Mouse (Mus musculus) C2C12 (cell line): Measurements from ENCODE around the gene Mroh8. TPM values are rescaled to one million over a fixed set of nuclear protein-coding genes. Genes with fewer than 3 reads are reported as not detected.

Experiments
- H3K27me3 ChIP-seq: one replicate; pipeline ENCODE4 v1.6.1; 2011; ENCODE audit not compliant: control insufficient read depth, insufficient read depth, insufficient read length
- H3K36me3 ChIP-seq: one replicate; pipeline ENCODE4 v1.6.1; 2011; ENCODE audit not compliant: control insufficient read depth, insufficient read depth
- H3K4me3 ChIP-seq: one replicate; pipeline ENCODE4 v1.5.1; 2011; ENCODE audit warnings: mild to moderate bottlenecking, control low read depth; ENCODE audit not compliant: poor library complexity, insufficient read depth, severe bottlenecking
- H3K79me2 ChIP-seq: one replicate; pipeline ENCODE4 v1.6.1; 2011; ENCODE audit not compliant: control insufficient read depth, insufficient read depth
- H3K79me3 ChIP-seq: one replicate; pipeline ENCODE4 v1.6.1; 2011; ENCODE audit warnings: low read depth, control low read depth
- H3ac ChIP-seq: one replicate; pipeline ENCODE3; 2011; ENCODE audit warnings: low read depth; ENCODE audit not compliant: control insufficient read depth, insufficient read length
- CEBPB ChIP-seq: IDR thresholded peaks from one replicate; pipeline ENCODE4 v1.6.1; 2011; ENCODE audit warnings: low read depth, mild to moderate bottlenecking, control low read depth, moderate library complexity
- CTCF ChIP-seq: IDR thresholded peaks from one replicate; pipeline ENCODE4 v1.5.1; 2011; ENCODE audit not compliant: control insufficient read depth, insufficient read depth, insufficient read length
- FOSL1 ChIP-seq: IDR thresholded peaks from one replicate; pipeline ENCODE4 v1.8.0; 2011; ENCODE audit warnings: mild to moderate bottlenecking, low read length; ENCODE audit not compliant: poor library complexity, insufficient read depth, severe bottlenecking
- MAX ChIP-seq: IDR thresholded peaks from one replicate; pipeline ENCODE4 v1.6.1; 2011; ENCODE audit warnings: mild to moderate bottlenecking, control low read depth
- MYOD1 ChIP-seq: IDR thresholded peaks from one replicate; pipeline ENCODE4 v1.6.1; 2011; ENCODE audit warnings: low read depth; ENCODE audit not compliant: control insufficient read depth, insufficient read length
- MYOG ChIP-seq: IDR thresholded peaks from one replicate; pipeline ENCODE4 v1.6.1; 2011; ENCODE audit not compliant: control insufficient read depth, insufficient read length; ENCODE audit errors: extremely low read depth
- USF1 ChIP-seq: IDR thresholded peaks from one replicate; pipeline ENCODE4 v1.6.1; 2011; ENCODE audit warnings: low read depth, mild to moderate bottlenecking, control low read depth, moderate library complexity
- long read RNA-seq, 2 experiments: library from polyadenylated mRNA; unstranded; transcript quantifications; one replicate each; pipeline ENCODE4 v2.0.0; 2019 to 2020
- polyA plus RNA-seq: library from polyadenylated mRNA; unstranded; fragments of >200 nt; fragmentation: generic; extraction: Trizol; gene quantifications from one replicate; pipeline ENCODE4 v1.2.1, GENCODE M21; 2012; ENCODE audit warnings: missing spikeins

Mroh8 gene
- polyA plus RNA-seq = 0.13 TPM
- long read RNA-seq, experiment 1 = 0 reads
- long read RNA-seq, experiment 2 = 0 reads

DNA sequence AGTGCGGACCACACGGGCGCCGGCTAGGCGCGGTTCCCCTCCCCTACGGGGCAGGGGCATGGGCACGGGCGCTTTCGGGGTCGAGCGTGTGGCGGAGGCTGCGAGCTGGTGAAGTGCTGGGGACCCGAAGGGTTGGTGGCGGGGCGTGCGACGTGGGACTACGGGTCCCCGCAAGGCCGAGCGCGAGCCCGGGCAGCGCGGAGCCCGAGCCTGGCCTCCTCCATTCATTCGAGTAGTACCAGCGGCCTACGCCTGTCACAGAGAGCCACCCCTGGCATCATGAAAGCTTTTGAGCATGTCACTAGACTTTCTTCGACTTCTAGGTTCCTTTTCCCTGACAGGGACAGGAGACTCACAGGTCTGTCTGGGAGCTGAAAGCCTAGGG lies at the start of gene Mroh8:
Mroh8 (minus strand) TSS at position 134 of the 385 bp plus-strand sequence.
- Histone ChIP-seq H3ac (peak within 1 kb of the TSS; percentile 98), H3K79me3 (peaks cover 44% of the 10 kb centered on the region), H3K27me3 (no peaks in the 10 kb centered on the region), H3K79me2 (peaks cover 54% of the 10 kb centered on the region), H3K4me3 (peak within 1 kb of the TSS; percentile 84), H3K36me3 (peaks cover 24% of the 10 kb centered on the region)
- no peak for TF ChIP-seq CTCF
- TF ChIP-seq CEBPB = no peak
- TF ChIP-seq MYOG = no peak

DNA sequence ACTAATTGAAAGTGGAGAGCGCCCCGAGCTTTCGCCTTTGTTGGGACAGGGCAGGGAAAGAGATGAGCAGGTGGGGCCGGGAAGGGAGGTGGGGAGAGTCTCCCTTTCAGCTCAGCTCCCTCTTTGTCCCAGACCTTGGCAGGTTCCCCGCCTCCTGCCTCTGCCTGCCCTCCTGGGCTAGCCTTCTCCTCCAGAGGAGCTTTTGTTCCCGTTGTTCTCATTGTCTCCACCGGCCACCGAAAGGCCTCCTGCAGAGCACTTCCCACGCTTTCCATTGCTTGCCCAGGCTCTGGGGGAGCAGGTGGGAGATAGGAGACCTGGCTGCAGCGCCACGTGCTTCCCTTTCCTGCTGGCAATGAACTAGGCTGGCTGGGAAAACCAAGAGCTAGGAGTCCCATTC lies 49.2 kb upstream of the Mroh8 start:
- no peak overlapping the region for H3K4me3 ChIP-seq
- no peaks in the 10 kb centered on the region for H3K79me2 ChIP-seq

DNA sequence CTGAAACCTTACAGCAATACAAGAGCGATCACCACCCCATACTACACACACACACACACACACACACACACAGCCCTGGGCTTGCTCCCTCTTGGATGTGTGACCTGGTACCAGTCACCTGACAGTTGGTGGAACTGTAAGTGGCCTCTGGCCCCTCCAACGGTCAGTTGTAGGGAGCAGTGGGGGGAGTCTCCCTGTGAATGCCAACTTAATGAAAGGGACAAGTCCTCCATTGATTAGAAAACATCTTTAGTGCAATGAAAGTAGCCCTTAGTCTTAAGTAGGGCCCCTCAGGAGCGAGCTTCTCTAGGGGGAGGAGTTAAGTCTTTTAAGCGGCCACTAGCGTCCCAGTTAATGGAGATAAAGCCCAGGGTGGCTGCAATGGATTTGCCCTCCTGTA lies 48.8 kb upstream of the Mroh8 start:
- Histone ChIP-seq H3K79me2 (no peaks in the 10 kb centered on the region), H3K36me3 (peaks cover 52% of the 10 kb centered on the region)

More for the DNA sequence above, 49.2 kb upstream of the Mroh8 start:
- H3K79me3 ChIP-seq = no peaks in the 10 kb centered on the region
- no peak overlapping the region for H3ac ChIP-seq
- H3K36me3 ChIP-seq = peaks cover 48% of the 10 kb centered on the region
- no peak for TF ChIP-seq USF1
- no peak for TF ChIP-seq MYOD1
- TF ChIP-seq MYOG = no peak
- no peak for TF ChIP-seq MAX
- no peak for TF ChIP-seq CEBPB
- no peak for TF ChIP-seq FOSL1
- H3K27me3 ChIP-seq = no peaks in the 10 kb centered on the region

DNA sequence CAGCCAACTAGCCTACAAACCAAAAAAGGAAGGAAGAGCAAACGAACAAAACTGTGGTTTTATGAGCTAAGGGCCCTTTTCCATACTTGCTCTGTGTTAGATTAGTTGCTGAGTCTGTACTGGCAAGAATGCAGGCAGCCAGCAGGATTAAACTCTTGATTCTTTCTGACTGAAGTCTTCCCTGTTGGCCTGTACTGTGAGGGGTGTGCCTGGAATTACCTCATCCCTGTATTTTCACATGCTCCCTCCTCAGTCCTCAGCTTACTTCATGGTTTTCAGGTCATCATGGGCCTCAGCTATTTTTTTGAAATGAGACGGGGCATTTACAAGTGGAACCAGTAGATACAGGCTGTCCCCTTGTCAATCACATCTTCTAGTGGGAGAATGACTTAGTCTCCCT lies 45.9 kb upstream of the Mroh8 start:
- no peaks in the 10 kb centered on the region for H3K27me3 ChIP-seq
- H3K4me3 ChIP-seq = no peak overlapping the region
- TF ChIP-seq FOSL1 = no peak
- no peak for TF ChIP-seq CEBPB
- TF ChIP-seq CTCF = no peak
- TF ChIP-seq USF1 = no peak
- TF ChIP-seq MYOD1 = no peak
- TF ChIP-seq MAX = no peak
- TF ChIP-seq MYOG = no peak
- no peaks in the 10 kb centered on the region for H3K79me2 ChIP-seq
- no peaks in the 10 kb centered on the region for H3K79me3 ChIP-seq
- peaks cover 79% of the 10 kb centered on the region for H3K36me3 ChIP-seq
- H3ac ChIP-seq = no peak overlapping the region

More for the DNA sequence above, 48.8 kb upstream of the Mroh8 start:
- TF ChIP-seq MAX (no peak), USF1 (no peak), FOSL1 (no peak), MYOD1 (no peak), CEBPB (no peak), MYOG (no peak), CTCF (no peak)
- Histone ChIP-seq H3K4me3 (no peak overlapping the region), H3K79me3 (no peaks in the 10 kb centered on the region), H3K27me3 (no peaks in the 10 kb centered on the region), H3ac (no peak overlapping the region)

DNA sequence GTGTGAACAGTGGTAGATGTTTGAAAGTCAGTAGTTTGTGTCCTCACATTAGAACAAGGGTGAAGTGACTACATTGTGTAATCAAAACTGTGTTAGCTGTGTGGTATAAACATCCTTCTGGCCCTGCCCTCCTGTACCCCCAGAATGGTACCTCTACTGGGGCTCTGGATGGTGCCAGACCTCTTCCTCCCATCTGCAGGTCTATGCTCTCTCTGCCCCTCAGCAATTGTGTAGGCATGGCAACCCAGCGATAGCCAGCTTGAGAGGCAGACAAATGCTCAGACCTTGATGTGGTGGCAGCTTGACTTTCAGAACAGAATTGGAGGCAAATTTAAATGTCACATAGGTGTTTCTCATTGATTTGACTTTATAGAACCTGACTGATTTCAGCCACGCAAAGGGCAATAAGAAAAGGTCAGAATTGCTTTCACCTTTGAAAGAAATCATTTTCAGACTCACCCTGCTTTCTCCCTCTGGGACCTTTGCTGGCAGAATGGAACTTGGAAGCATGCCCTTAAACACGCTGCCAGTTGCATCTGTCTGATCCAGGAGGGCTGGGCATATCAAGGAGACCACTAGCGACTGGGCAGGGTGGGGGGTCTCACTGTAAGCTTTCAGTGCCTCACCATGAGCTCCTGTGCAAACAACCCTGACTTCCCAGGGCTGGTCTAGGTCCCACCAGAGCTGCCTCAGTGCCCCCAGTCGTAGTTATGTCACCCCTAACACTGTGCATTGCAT lies 42.8 kb upstream of the Mroh8 start:
- Histone ChIP-seq H3ac (no peak overlapping the region), H3K4me3 (no peak overlapping the region), H3K79me2 (no peaks in the 10 kb centered on the region), H3K27me3 (no peaks in the 10 kb centered on the region), H3K36me3 (peaks cover 88% of the 10 kb centered on the region), H3K79me3 (no peaks in the 10 kb centered on the region)
- no peak for TF ChIP-seq MAX
- no peak for TF ChIP-seq FOSL1
- no peak for TF ChIP-seq CTCF
- no peak for TF ChIP-seq CEBPB
- no peak for TF ChIP-seq USF1
- TF ChIP-seq MYOG = no peak
- TF ChIP-seq MYOD1 = no peak
